Mouse (Mus musculus) liver, postnatal 0 days (tissue): ENCODE results near the gene Impg1. TPM values are rescaled to one million over a fixed set of nuclear protein-coding genes. Genes with fewer than 3 reads are reported as not detected.
"Not testable (repeated sequence)": the region's sequence is repeated elsewhere in the genome, so short reads cannot be mapped to it uniquely, and the experiment has no call there.

Source experiments
- ATAC-seq: fragments of 200-750 bp; cut with Nextera tagmentation; 2 replicates; pipeline ENCODE4 v1.8.0; 2017; ENCODE audit warnings: mild to moderate bottlenecking, moderate library complexity
- DNase-seq: peaks from one replicate; pipeline ENCODE4 v3.0.0-alpha.2; 2016
- H3K27ac ChIP-seq: fragments of 300-500 bp; sonication (generic); 2 replicates; pipeline ENCODE4 v1.5.1; 2014; ENCODE audit warnings: antibody characterized with exemption, moderate library complexity, mild to moderate bottlenecking, low read depth
- H3K27me3 ChIP-seq: fragments of 300-500 bp; sonication (generic); 2 replicates; pipeline ENCODE4 v1.6.1; 2014; ENCODE audit warnings: low read length, control low read depth, mixed read lengths; ENCODE audit not compliant: insufficient read depth
- H3K36me3 ChIP-seq: fragments of 300-500 bp; sonication (generic); replicated peaks from 2 replicates; pipeline ENCODE4 v1.6.1; 2014; ENCODE audit warnings: mild to moderate bottlenecking, control low read depth, low read length, moderate library complexity, mixed read lengths; ENCODE audit not compliant: insufficient read depth
- H3K4me1 ChIP-seq: fragments of 300-500 bp; sonication (generic); 2 replicates; pipeline ENCODE4 v1.6.1; 2014; ENCODE audit warnings: antibody characterized with exemption, mild to moderate bottlenecking, control low read depth; ENCODE audit not compliant: insufficient read depth
- H3K4me2 ChIP-seq: fragments of 300-500 bp; sonication (generic); 2 replicates; pipeline ENCODE4 v1.6.1; 2014; ENCODE audit warnings: low read depth, mild to moderate bottlenecking, low read length, moderate library complexity, mixed read lengths
- H3K4me3 ChIP-seq: fragments of 300-500 bp; sonication (generic); 2 replicates; pipeline ENCODE4 v1.5.1; 2014; ENCODE audit warnings: low read depth, low read length
- H3K9ac ChIP-seq: fragments of 300-500 bp; sonication (generic); replicated peaks from 2 replicates; pipeline ENCODE4 v1.6.1; 2014; ENCODE audit warnings: mild to moderate bottlenecking, moderate library complexity
- H3K9me3 ChIP-seq: fragments of 300-500 bp; sonication (generic); 2 replicates; pipeline ENCODE4 v1.6.1; 2016; ENCODE audit warnings: mild to moderate bottlenecking, control low read depth, low read length, mixed read lengths
- CTCF ChIP-seq: sonication (generic); IDR thresholded peaks from 2 replicates; pipeline ENCODE4 v1.5.1; 2016; ENCODE audit warnings: antibody characterized with exemption, low read depth
- EP300 ChIP-seq: IDR thresholded peaks from 2 replicates; pipeline ENCODE4 v1.6.1; 2016; ENCODE audit warnings: antibody characterized with exemption, low read depth, mild to moderate bottlenecking
- WGBS: fragments of 180-500 bp; shearing (Covaris S2); extraction: QIAGEN DNeasy Blood & Tissue Kit; methylation state at CpG from one replicate; pipeline ENCODE4 v1.1.7; 2014; ENCODE audit not compliant: insufficient replicate concordance; 5-methylcytosine and 5-hydroxymethylcytosine counted together
- polyA plus RNA-seq: library from polyadenylated mRNA; unstranded; fragments of >200 nt; fragmentation: Nextera tagmentation; extraction: Ambion mirVana; gene quantifications from 2 replicates; pipeline ENCODE4 v1.2.1, GENCODE M21; 2015

Impg1 gene
- polyA plus RNA-seq, 1 experiment from 2014 or later, result not detected

- no peak overlapping the region for H3K4me2 ChIP-seq
- H3K36me3 ChIP-seq, result no peaks in the 10 kb centered on the region
- no peak overlapping the region for H3K27ac ChIP-seq
- H3K4me3 ChIP-seq, result no peak overlapping the region
- H3K4me1 ChIP-seq, result no peaks in the 10 kb centered on the region
- WGBS, result 68% methylated on average over 6 of the region's 6 CpGs
- DNase-seq (peak; percentile 32), ATAC-seq (peak; percentile 68; the same call in 1 of the 2 replicates)
- no peaks in the 10 kb centered on the region for H3K27me3 ChIP-seq
- no peak overlapping the region for H3K9ac ChIP-seq
- TF ChIP-seq EP300 (no peak), CTCF (no peak)
- no peaks in the 10 kb centered on the region for H3K9me3 ChIP-seq
These were observed 127.3 kb downstream of the Impg1 start for GRCm38 (mm10) chr9:80338026-80338425.

DNA sequence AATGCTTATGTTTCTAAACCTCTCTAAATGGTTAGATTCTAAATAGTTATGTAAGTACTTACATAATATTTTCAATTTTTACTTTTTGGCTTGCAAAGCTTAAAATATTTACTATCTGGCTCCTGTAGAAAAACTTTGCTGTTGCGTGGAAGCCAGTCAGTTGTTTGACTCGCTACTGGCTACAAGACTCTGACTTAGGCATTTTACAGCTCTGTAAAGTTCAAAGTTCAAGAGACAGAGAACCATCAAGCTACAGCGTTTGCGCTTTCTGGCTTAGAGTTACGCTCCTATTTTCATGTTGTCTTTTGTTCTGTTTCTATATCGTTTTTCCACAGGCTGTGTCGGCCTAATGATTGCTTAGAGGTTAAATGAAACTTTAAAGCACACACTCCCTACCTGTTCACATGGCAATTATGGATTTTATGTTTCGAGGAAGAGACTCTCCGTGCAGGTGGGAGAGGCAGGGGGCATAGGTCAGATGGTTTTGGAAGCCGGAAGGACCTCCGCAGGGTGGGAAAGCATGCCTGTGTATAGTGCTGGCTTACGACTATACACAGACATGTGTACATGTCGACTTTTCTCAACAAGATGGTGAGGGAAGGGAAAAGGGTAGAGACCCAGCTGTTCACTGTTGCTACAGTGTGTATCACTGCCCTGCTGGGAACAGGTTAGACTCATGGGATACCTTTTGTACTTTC lies 129.5 kb downstream of the Impg1 start:
- H3K27ac ChIP-seq, result no peak overlapping the region
- peak overlapping the region; percentile 51 for H3K4me2 ChIP-seq
- 61% methylated on average over 13 of the region's 13 CpGs for WGBS
- no peak overlapping the region for H3K4me3 ChIP-seq
- ATAC-seq (no peak), DNase-seq (no peak)
- H3K9me3 ChIP-seq, result no peaks in the 10 kb centered on the region
- no peak overlapping the region for H3K9ac ChIP-seq
- TF ChIP-seq EP300, result no peak
- TF ChIP-seq CTCF, result no peak
- H3K36me3 ChIP-seq, result no peaks in the 10 kb centered on the region
- H3K4me1 ChIP-seq, result no peaks in the 10 kb centered on the region
- no peaks in the 10 kb centered on the region for H3K27me3 ChIP-seq

GRCm38 (mm10) chr9:80333998-80334605 lies 131.2 kb downstream of the Impg1 start:
- H3K9ac ChIP-seq, result no peak overlapping the region
- H3K27ac ChIP-seq, result no peak overlapping the region
- WGBS, result 80% methylated on average over 14 of the region's 14 CpGs
- H3K4me2 ChIP-seq, result no peak overlapping the region
- no peaks in the 10 kb centered on the region for H3K27me3 ChIP-seq
- H3K4me1 ChIP-seq, result no peaks in the 10 kb centered on the region
- no peak for DNase-seq
- no peak for ATAC-seq
- no peaks in the 10 kb centered on the region for H3K36me3 ChIP-seq
- no peaks in the 10 kb centered on the region for H3K9me3 ChIP-seq
- no peak for TF ChIP-seq CTCF
- no peak for TF ChIP-seq EP300
- no peak overlapping the region for H3K4me3 ChIP-seq

DNA sequence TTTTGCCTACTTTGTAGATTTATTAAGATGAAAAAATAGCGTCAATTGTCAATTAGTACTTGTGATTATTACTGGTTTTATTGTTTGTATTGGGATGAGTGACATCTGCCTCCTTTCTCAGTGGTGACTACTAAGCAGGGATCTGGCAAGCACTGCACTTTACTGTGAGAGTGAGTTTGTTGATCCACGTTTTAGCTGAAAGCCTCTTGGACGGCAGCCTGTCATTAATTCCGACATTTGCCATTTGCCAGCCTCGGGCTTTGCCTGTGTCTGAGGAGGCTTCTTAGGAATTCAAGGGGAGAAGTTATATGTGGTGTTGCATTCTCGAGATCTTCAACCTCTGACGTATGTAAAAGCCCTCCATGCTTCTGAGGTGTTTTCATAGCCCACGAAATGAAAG lies 131.8 kb downstream of the Impg1 start:
- no peaks in the 10 kb centered on the region for H3K9me3 ChIP-seq
- H3K27ac ChIP-seq, result no peak overlapping the region
- H3K4me3 ChIP-seq, result no peak overlapping the region
- DNase-seq, result no peak
- no peak for ATAC-seq
- WGBS, result 68% methylated on average over 8 of the region's 8 CpGs
- H3K36me3 ChIP-seq, result no peaks in the 10 kb centered on the region
- H3K4me1 ChIP-seq, result no peaks in the 10 kb centered on the region
- no peaks in the 10 kb centered on the region for H3K27me3 ChIP-seq
- no peak for TF ChIP-seq CTCF
- H3K9ac ChIP-seq, result no peak overlapping the region
- H3K4me2 ChIP-seq, result no peak overlapping the region

- H3K4me1 ChIP-seq, result no peaks in the 10 kb centered on the region
- no peak overlapping the region for H3K9ac ChIP-seq
- no peaks in the 10 kb centered on the region for H3K27me3 ChIP-seq
- TF ChIP-seq EP300 (no peak), CTCF (peak; percentile 56)
- H3K36me3 ChIP-seq, result no peaks in the 10 kb centered on the region
- ATAC-seq (no peak; the same call in 1 of the 2 replicates), DNase-seq (no peak)
- no peaks in the 10 kb centered on the region for H3K9me3 ChIP-seq
- H3K4me2 ChIP-seq, result peak overlapping the region; percentile 42
- H3K4me3 ChIP-seq, result no peak overlapping the region
- 19% methylated on average over 14 of the region's 14 CpGs for WGBS
- H3K27ac ChIP-seq, result no peak overlapping the region
These were observed 133.1 kb downstream of the Impg1 start for GRCm38 (mm10) chr9:80332153-80332552.

DNA sequence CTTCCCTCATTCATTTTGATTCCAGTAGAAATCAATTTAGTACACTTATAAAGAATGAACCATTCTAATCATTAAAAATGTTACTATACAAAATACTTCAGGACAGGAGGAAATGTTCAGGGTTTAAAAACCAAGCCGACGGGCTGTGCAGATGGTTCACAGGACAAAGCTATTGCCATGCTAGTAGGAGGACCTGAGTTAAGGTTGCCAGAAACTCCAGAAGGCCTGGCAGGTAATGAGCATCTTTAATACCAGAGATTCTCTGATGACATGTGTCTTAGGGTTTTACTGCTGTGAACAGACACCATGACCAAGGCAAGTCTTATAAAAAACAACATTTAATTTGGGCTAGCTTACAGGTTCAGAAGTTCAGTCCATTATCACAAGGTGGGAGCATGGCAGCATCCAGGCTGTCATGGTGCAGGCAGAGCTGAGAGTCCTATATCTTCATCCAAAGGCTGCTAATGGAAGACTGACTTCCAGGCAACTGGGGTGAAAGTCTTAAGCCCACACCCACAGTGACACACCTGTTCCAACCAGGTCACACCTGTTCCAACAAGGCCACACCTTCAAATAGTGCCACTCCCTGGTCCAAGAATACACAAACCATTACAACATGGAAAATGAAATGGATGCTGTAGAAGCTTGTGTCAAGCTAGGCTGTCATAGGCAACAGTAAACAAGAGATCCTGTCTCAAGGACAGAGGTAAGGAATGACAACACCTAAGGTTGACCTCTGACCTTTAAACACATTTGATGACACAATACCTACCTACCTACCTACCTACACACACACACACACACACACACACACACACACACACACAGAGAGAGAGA lies 144.0 kb downstream of the Impg1 start:
- WGBS, result 87% methylated on average over 2 of the region's 2 CpGs
- DNase-seq, H3K4me3 ChIP-seq, H3K4me2 ChIP-seq, H3K36me3 ChIP-seq, H3K27ac ChIP-seq, H3K4me1 ChIP-seq, H3K27me3 ChIP-seq, ATAC-seq, H3K9me3 ChIP-seq, H3K9ac ChIP-seq: not testable (repeated sequence)
